ENCODE assay signal across 28 mouse cellular contexts in the genomic region with DNA sequence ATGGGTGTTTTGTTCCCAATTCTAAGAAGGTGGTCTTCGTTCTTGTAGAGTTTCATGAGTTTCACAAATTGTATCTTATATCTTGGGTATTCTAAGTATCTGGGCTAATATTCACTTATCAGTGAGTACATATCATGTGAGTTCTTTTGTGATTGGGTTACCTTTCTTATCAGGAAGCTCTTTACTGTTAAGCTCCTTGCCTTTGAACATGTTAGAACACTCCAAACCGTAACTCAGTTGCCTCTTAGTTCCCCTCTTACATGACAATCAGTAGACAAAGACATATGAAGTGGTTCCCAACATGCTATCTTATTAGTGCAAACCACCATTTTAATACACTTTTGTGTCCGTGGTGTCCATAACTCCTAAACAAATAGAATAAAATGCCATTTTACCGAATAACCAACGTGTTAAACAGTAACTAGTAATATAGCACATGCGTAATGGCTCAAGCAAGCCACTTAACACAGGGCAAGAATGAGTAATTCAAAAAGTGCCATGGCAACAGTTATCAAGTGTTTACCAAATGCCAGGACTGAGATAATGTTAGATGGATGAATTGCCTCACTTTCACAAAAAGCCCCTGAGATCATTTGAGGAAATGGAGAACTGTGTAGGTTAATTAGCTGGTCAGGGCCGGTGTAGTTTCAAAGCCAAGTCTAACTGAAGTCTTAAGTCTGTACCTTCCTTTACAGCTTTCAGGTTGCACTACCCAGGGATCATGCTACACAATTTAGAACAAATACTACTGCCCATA. TPM values are rescaled to one million over a fixed set of nuclear protein-coding genes. Genes with fewer than 3 reads are reported as not detected.
DNase-seq lines count a peak whose midpoint lies in the region; ATAC-seq lines count a peak whose summit lies in the region.
"Had no signal": no experiment of that assay in that cellular context is flagged by ENCODE, and none has a peak within 500 bp of the region (broad histone marks: within the 10 kb centered on the region; RNA-seq: fewer than 3 reads in every experiment).

No protein-coding gene starts in this region.

- H3K27ac ChIP-seq in lung, embryonic 16.5 days (ENCODE audit: low read length), result peak overlapping the region; percentile 61
- no peak overlapping the region for H3K27ac ChIP-seq in stomach, embryonic 16.5 days (ENCODE audit: low read length)
- H3K27ac ChIP-seq: embryonic facial prominence, embryonic 13.5 days; forebrain, embryonic 13.5 days; heart, adult 2 months; heart, embryonic 13.5 days; hindbrain, embryonic 12.5 days; layer of hippocampus, adult 2 months; limb, embryonic 13.5 days; liver, embryonic 12.5 days had no signal

- H3K9ac ChIP-seq in lung, embryonic 16.5 days (ENCODE audit: low read length), result no peak overlapping the region
- H3K9ac ChIP-seq in stomach, embryonic 16.5 days (ENCODE audit: low read length), result no peak overlapping the region
- H3K9ac ChIP-seq: embryonic facial prominence, embryonic 13.5 days; forebrain, embryonic 13.5 days; heart, embryonic 13.5 days; hindbrain, embryonic 12.5 days; limb, embryonic 13.5 days; liver, embryonic 12.5 days had no signal

- DNase-seq in lung, postnatal 10 days, result no peak
- peak; percentile 73 for DNase-seq in lung, postnatal 36 days
- DNase-seq in thymus, postnatal 25 days, result no peak
- no peak for DNase-seq in layer of hippocampus, postnatal 14 days (ENCODE audit: low spot score in 2 of 2)
- DNase-seq: adrenal gland, postnatal 14 days; B cell, adult 2 months; cerebellum, adult 8-10 months; cerebellum, postnatal 36 days; embryo, embryonic 11 days; heart, adult 2 months; heart, postnatal 14 days; kidney, adult 9 months; kidney, postnatal 14 days; layer of hippocampus, postnatal 36 days; midbrain, embryonic 14.5 days; thymus, adult 18-20 months had no signal

- H3K4me1 ChIP-seq in lung, embryonic 16.5 days (replicated peaks; ENCODE audit: control insufficient read depth, insufficient read depth, low read length), result peaks cover 13% of the 10 kb centered on the region; the same call in 1 of the 2 replicates
- H3K4me1 ChIP-seq in stomach, embryonic 16.5 days (ENCODE audit: control insufficient read depth, insufficient read depth, low read length), result peaks cover 11% of the 10 kb centered on the region
- H3K4me1 ChIP-seq: forebrain, embryonic 13.5 days; hindbrain, embryonic 12.5 days; liver, embryonic 12.5 days had no signal

- WGBS in lung, embryonic 16.5 days, result 42% methylated on average over 7 of the region's 7 CpGs
- 46% methylated on average over 7 of the region's 7 CpGs for WGBS in stomach, embryonic 16.5 days

- ATAC-seq in lung, embryonic 16.5 days (ENCODE audit: low read depth), result peak; percentile 90
- peak; percentile 25 for ATAC-seq in inflammation-experienced regulatory T-cells, adult 6 months
- ATAC-seq in stomach, embryonic 16.5 days (ENCODE audit: insufficient read depth, low FRiP score), result peak; percentile 94
- no peak for ATAC-seq in erythroblast, adult 5-6 weeks (replicated peaks; ENCODE audit: low FRiP score, poor library complexity, severe bottlenecking)
- ATAC-seq: forebrain, embryonic 13.5 days; liver, embryonic 12.5 days had no signal

- no peak overlapping the region for H3K4me2 ChIP-seq in lung, embryonic 16.5 days (ENCODE audit: low read depth, low read length)
- H3K4me2 ChIP-seq in stomach, embryonic 16.5 days (ENCODE audit: low read depth, low read length), result no peak overlapping the region
- H3K4me2 ChIP-seq: embryonic facial prominence, embryonic 13.5 days; forebrain, embryonic 13.5 days; heart, embryonic 13.5 days; hindbrain, embryonic 12.5 days; limb, embryonic 13.5 days; liver, embryonic 12.5 days had no signal

- no peak overlapping the region for H3K4me3 ChIP-seq in lung, embryonic 16.5 days (ENCODE audit: low read length)
- H3K4me3 ChIP-seq in stomach, embryonic 16.5 days (replicated peaks; ENCODE audit: low read length), result no peak overlapping the region
- H3K4me3 ChIP-seq: embryonic facial prominence, embryonic 13.5 days; forebrain, embryonic 13.5 days; heart, adult 2 months; heart, embryonic 13.5 days; hindbrain, embryonic 12.5 days; layer of hippocampus, adult 2 months; limb, embryonic 13.5 days; liver, embryonic 12.5 days; myocyte had no signal

- no peaks in the 10 kb centered on the region for H3K9me3 ChIP-seq in lung, embryonic 16.5 days (ENCODE audit: control insufficient read depth, low read length)
- no peaks in the 10 kb centered on the region for H3K9me3 ChIP-seq in stomach, embryonic 16.5 days (replicated peaks; ENCODE audit: control insufficient read depth, low read length)
- H3K9me3 ChIP-seq: embryonic facial prominence, embryonic 13.5 days; forebrain, embryonic 13.5 days; heart, embryonic 13.5 days; hindbrain, embryonic 12.5 days; limb, embryonic 13.5 days; liver, embryonic 12.5 days had no signal

- no peaks in the 10 kb centered on the region for H3K27me3 ChIP-seq in lung, embryonic 16.5 days (ENCODE audit: control insufficient read depth, insufficient read depth, low read depth, low read length)
- H3K27me3 ChIP-seq in stomach, embryonic 16.5 days (ENCODE audit: control insufficient read depth, insufficient read depth, low read length), result no peaks in the 10 kb centered on the region
- H3K27me3 ChIP-seq: embryonic facial prominence, embryonic 13.5 days; forebrain, embryonic 13.5 days; heart, embryonic 13.5 days; hindbrain, embryonic 12.5 days; limb, embryonic 13.5 days; liver, embryonic 12.5 days had no signal

- H3K36me3 ChIP-seq in lung, embryonic 16.5 days (ENCODE audit: control insufficient read depth, insufficient read depth, low read length), result peaks cover 7% of the 10 kb centered on the region; the same call in 1 of the 2 replicates
- H3K36me3 ChIP-seq in stomach, embryonic 16.5 days (ENCODE audit: control insufficient read depth, insufficient read depth, low read length), result peaks cover 19% of the 10 kb centered on the region; the same call in 1 of the 2 replicates

RNA-seq across cellular contexts. Expression of gene Cmss1, which starts 37.8 kb away (rescaled TPM):
- polyA plus RNA-seq in lung, embryonic 16.5 days (2015; fragmentation: Nextera tagmentation; extraction: Ambion mirVana), result 48.5 and 51.0 TPM in 2 replicates
- 10 to 100 TPM; 22.9 to 39.5 (median 34.8) TPM for polyA plus RNA-seq in inflammation-experienced regulatory T-cells, adult 6 months (2017; shearing (Covaris generic))
- polyA plus RNA-seq in stomach, embryonic 16.5 days (2015; fragmentation: Nextera tagmentation; extraction: Ambion mirVana), result 35.3 and 39.5 TPM in 2 replicates
- 10 to 100 TPM; 15.9 to 16.1 TPM for total RNA-seq in layer of hippocampus, postnatal 14 days (2021)
- total RNA-seq in erythroblast, adult 5-6 weeks (2015; ENCODE audit: low replicate concordance), result 2.5 and 16.9 TPM in 2 replicates
- total RNA-seq in erythroblast, adult 5-6 weeks (2017; ENCODE audit: low replicate concordance), result 7.4 and 12.1 TPM in 2 replicates
